Mouse (Mus musculus) hindbrain, embryonic 15.5 days (tissue): Measurements from ENCODE around the gene Pde4d. TPM values are rescaled to one million over a fixed set of nuclear protein-coding genes. Genes with fewer than 3 reads are reported as not detected.

Source experiments
- ATAC-seq: fragments of 200-750 bp; cut with Nextera tagmentation; 2 replicates; pipeline ENCODE4 v1.8.0; 2017; ENCODE audit warnings: low read depth, moderate number of reproducible peaks, moderate TSS enrichment; ENCODE audit not compliant: low FRiP score
- H3K27ac ChIP-seq: fragments of 300-500 bp; sonication (generic); replicated peaks from 2 replicates; pipeline ENCODE4 v1.5.1; 2015; ENCODE audit warnings: mild to moderate bottlenecking, inconsistent platforms
- H3K27me3 ChIP-seq: fragments of 300-500 bp; sonication (generic); 2 replicates; pipeline ENCODE4 v1.6.1; 2015; ENCODE audit warnings: control low read depth, inconsistent platforms
- H3K36me3 ChIP-seq: fragments of 300-500 bp; sonication (generic); 2 replicates; pipeline ENCODE4 v1.6.1; 2015; ENCODE audit warnings: control low read depth, inconsistent platforms
- H3K4me1 ChIP-seq: fragments of 300-500 bp; sonication (generic); replicated peaks from 2 replicates; pipeline ENCODE4 v1.6.1; 2015; ENCODE audit warnings: control low read depth, inconsistent platforms
- H3K4me2 ChIP-seq: fragments of 300-500 bp; sonication (generic); 2 replicates; pipeline ENCODE4 v1.6.1; 2015; ENCODE audit warnings: moderate library complexity, mild to moderate bottlenecking, inconsistent platforms
- H3K4me3 ChIP-seq: fragments of 300-500 bp; sonication (generic); 2 replicates; pipeline ENCODE4 v1.5.1; 2015; ENCODE audit warnings: mild to moderate bottlenecking, inconsistent platforms
- H3K9ac ChIP-seq: fragments of 300-500 bp; sonication (generic); 2 replicates; pipeline ENCODE4 v1.6.1; 2015; ENCODE audit warnings: inconsistent platforms
- H3K9me3 ChIP-seq: fragments of 300-500 bp; sonication (generic); 2 replicates; pipeline ENCODE4 v1.6.1; 2016; ENCODE audit warnings: control low read depth, inconsistent platforms
- WGBS: fragments of 180-500 bp; shearing (Covaris S2); methylation state at CpG from one replicate; pipeline ENCODE4 v1.1.7; 2015; 5-methylcytosine and 5-hydroxymethylcytosine counted together
- polyA plus RNA-seq: library from polyadenylated mRNA; unstranded; fragments of >200 nt; fragmentation: Nextera tagmentation; extraction: Ambion mirVana; gene quantifications from 2 replicates; pipeline ENCODE4 v1.2.1, GENCODE M21; 2015

Pde4d gene
- polyA plus RNA-seq, 1 experiment from 2014 or later, result 19.4 TPM

DNA sequence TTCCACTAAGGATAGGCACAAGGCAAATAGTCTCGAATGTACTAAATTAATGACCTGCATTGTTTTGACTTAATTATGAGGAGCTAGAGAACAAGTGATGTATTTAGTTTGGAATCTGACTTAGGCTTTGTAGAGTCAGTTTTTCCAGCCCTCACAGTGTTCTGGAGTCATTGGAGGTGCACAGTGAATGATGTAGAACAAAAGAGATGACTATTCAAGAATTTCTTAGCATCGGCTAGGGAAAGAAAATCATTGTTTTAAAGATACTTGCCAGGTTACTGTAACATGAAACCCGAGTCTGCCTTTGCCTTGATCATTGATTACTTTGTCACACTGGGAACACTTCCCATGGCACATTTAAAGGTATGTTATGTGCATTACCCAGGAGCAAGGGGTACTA lies 1089.6 kb downstream of the Pde4d start:
- peaks cover 16% of the 10 kb centered on the region for H3K4me1 ChIP-seq
- ATAC-seq, result no peak
- no peak overlapping the region for H3K4me3 ChIP-seq
- H3K36me3 ChIP-seq, result no peaks in the 10 kb centered on the region
- H3K27ac ChIP-seq, result no peak overlapping the region
- H3K9me3 ChIP-seq, result no peaks in the 10 kb centered on the region
- H3K9ac ChIP-seq, result no peak overlapping the region
- no peak overlapping the region for H3K4me2 ChIP-seq
- WGBS, result 51% methylated on average over 3 of the region's 3 CpGs
- H3K27me3 ChIP-seq, result no peaks in the 10 kb centered on the region

DNA sequence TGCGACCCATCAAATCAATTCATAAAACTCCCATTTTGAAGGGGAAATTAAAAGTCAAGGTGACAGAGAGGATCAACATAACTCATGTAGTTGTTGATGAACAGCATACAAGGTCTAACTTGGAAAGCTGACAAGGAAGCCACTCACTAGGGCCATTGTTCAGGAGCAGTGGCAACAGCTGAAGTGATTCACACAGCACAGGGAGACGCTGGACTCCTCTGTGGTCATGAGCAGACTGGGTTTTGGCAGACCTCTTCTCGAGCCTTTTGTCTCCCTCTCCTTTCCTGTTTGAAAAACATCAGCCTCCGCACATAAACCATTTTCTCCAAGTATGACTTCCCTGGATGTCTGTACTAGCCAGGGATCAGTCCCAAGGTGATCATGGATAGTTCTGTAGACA lies 1094.9 kb downstream of the Pde4d start:
- Histone ChIP-seq H3K9me3 (no peaks in the 10 kb centered on the region), H3K9ac (no peak overlapping the region), H3K27me3 (no peaks in the 10 kb centered on the region), H3K36me3 (no peaks in the 10 kb centered on the region), H3K4me3 (no peak overlapping the region), H3K4me1 (no peaks in the 10 kb centered on the region; the same call in 1 of the 2 replicates), H3K27ac (no peak overlapping the region), H3K4me2 (no peak overlapping the region)
- 75% methylated on average over 4 of the region's 4 CpGs for WGBS
- ATAC-seq, result no peak

GRCm38 (mm10) chr13:109546337-109546736 lies 1096.6 kb downstream of the Pde4d start:
- WGBS, result 72% methylated on average over 18 of the region's 18 CpGs
- Histone ChIP-seq H3K9ac (no peak overlapping the region), H3K4me3 (no peak overlapping the region), H3K27ac (no peak overlapping the region), H3K9me3 (no peaks in the 10 kb centered on the region), H3K4me1 (no peaks in the 10 kb centered on the region; the same call in 1 of the 2 replicates), H3K36me3 (no peaks in the 10 kb centered on the region), H3K27me3 (no peaks in the 10 kb centered on the region), H3K4me2 (no peak overlapping the region; the same call in 1 of the 2 replicates)
- ATAC-seq, result no peak

- WGBS, result 89% methylated on average over 10 of the region's 10 CpGs
These were observed 1097.3 kb downstream of the Pde4d start for GRCm38 (mm10) chr13:109547006-109547587.

DNA sequence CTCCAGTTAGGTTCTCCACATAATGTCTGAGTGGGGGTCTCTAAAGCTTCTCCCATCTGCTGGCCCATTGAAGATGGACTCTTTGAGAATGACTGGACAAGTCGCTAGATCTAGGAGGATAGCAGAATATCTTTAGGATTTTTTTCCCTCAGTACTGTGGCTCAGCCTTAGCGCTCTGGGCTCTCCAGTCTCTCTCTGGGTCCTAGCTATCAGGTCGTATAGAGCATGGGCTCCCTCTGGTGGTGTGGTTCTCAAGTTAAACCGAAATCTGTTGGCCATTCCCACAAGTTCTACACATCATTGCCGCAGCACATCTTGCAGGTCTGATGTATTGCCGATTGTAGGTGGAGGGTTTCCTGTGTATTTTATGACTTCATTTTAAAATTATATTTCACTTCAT lies 1098.0 kb downstream of the Pde4d start:
- Histone ChIP-seq H3K36me3 (no peaks in the 10 kb centered on the region), H3K4me2 (no peak overlapping the region), H3K9me3 (no peaks in the 10 kb centered on the region), H3K4me3 (no peak overlapping the region), H3K4me1 (no peaks in the 10 kb centered on the region; the same call in 1 of the 2 replicates), H3K27ac (no peak overlapping the region), H3K9ac (no peak overlapping the region), H3K27me3 (no peaks in the 10 kb centered on the region)
- 35% methylated on average over 6 of the region's 6 CpGs for WGBS
- ATAC-seq, result no peak

More at GRCm38 (mm10) chr13:109547006-109547587, 1097.3 kb downstream of the Pde4d start:
- Histone ChIP-seq H3K4me1 (no peaks in the 10 kb centered on the region; the same call in 1 of the 2 replicates), H3K27ac (no peak overlapping the region), H3K27me3 (no peaks in the 10 kb centered on the region), H3K36me3 (no peaks in the 10 kb centered on the region), H3K4me3 (no peak overlapping the region), H3K4me2 (no peak overlapping the region), H3K9me3 (no peaks in the 10 kb centered on the region), H3K9ac (no peak overlapping the region)
- no peak for ATAC-seq

GRCm38 (mm10) chr13:109548263-109548662 lies 1098.5 kb downstream of the Pde4d start:
- no peak for ATAC-seq
- Histone ChIP-seq H3K4me2 (no peak overlapping the region), H3K36me3 (no peaks in the 10 kb centered on the region), H3K4me3 (no peak overlapping the region), H3K9me3 (no peaks in the 10 kb centered on the region), H3K27ac (no peak overlapping the region), H3K9ac (no peak overlapping the region), H3K4me1 (no peaks in the 10 kb centered on the region; the same call in 1 of the 2 replicates), H3K27me3 (no peaks in the 10 kb centered on the region)
- WGBS, result 66% methylated on average over 5 of the region's 5 CpGs

- Histone ChIP-seq H3K36me3 (no peaks in the 10 kb centered on the region), H3K9me3 (no peaks in the 10 kb centered on the region), H3K4me3 (no peak overlapping the region), H3K9ac (no peak overlapping the region), H3K4me2 (no peak overlapping the region), H3K4me1 (no peaks in the 10 kb centered on the region; the same call in 1 of the 2 replicates), H3K27ac (0 out of 2 replicates have a peak overlapping the region, but pooled peaks have one; percentile 9), H3K27me3 (no peaks in the 10 kb centered on the region)
- WGBS, result 55% methylated on average over 11 of the region's 11 CpGs
- peak; percentile 45; the same call in 1 of the 2 replicates for ATAC-seq
These were observed 1099.2 kb downstream of the Pde4d start for GRCm38 (mm10) chr13:109548771-109549555.

- H3K36me3 ChIP-seq, result no peaks in the 10 kb centered on the region
- H3K4me3 ChIP-seq, result no peak overlapping the region
- H3K27ac ChIP-seq, result no peak overlapping the region
- H3K4me2 ChIP-seq, result no peak overlapping the region
- H3K4me1 ChIP-seq, result no peaks in the 10 kb centered on the region; the same call in 1 of the 2 replicates
- H3K9ac ChIP-seq, result no peak overlapping the region
- no peak for ATAC-seq
- H3K27me3 ChIP-seq, result no peaks in the 10 kb centered on the region
- 77% methylated on average over 3 of the region's 3 CpGs for WGBS
- no peaks in the 10 kb centered on the region for H3K9me3 ChIP-seq
These were observed 1102.1 kb downstream of the Pde4d start for GRCm38 (mm10) chr13:109551836-109552235.

- Histone ChIP-seq H3K36me3 (no peaks in the 10 kb centered on the region), H3K4me3 (no peak overlapping the region), H3K4me2 (no peak overlapping the region), H3K27ac (no peak overlapping the region), H3K9me3 (no peaks in the 10 kb centered on the region), H3K4me1 (peaks cover 5% of the 10 kb centered on the region; the same call in 1 of the 2 replicates), H3K27me3 (no peaks in the 10 kb centered on the region), H3K9ac (no peak overlapping the region)
- 85% methylated on average over 5 of the region's 5 CpGs for WGBS
- ATAC-seq, result no peak
These were observed 1105.8 kb downstream of the Pde4d start for GRCm38 (mm10) chr13:109555513-109555912.

DNA sequence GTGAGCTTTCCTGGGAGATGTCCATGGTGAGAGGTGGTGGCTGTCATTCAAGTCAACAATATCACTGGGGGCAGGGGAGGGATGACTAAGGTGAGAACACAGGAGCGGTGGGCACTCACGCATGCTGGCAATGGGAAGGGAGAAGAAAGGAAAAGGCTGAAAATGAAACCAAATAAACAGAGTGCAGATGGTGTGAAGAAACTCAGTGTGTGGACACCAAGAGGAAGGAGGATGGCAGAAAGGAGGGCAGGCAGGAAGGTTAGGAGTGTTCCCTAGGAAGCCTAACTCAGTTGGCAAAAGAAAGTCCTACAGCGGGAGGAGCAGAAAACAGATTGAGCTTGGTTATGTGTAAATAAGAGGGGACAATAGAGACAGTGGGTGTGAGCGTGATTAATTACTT lies 1107.1 kb downstream of the Pde4d start:
- H3K27me3 ChIP-seq, result no peaks in the 10 kb centered on the region
- H3K27ac ChIP-seq, result no peak overlapping the region
- no peak overlapping the region for H3K4me2 ChIP-seq
- no peaks in the 10 kb centered on the region for H3K36me3 ChIP-seq
- H3K4me3 ChIP-seq, result no peak overlapping the region
- ATAC-seq, result no peak
- H3K4me1 ChIP-seq, result peaks cover 5% of the 10 kb centered on the region; the same call in 1 of the 2 replicates
- no peak overlapping the region for H3K9ac ChIP-seq
- WGBS, result 78% methylated on average over 4 of the region's 4 CpGs
- H3K9me3 ChIP-seq, result no peaks in the 10 kb centered on the region

DNA sequence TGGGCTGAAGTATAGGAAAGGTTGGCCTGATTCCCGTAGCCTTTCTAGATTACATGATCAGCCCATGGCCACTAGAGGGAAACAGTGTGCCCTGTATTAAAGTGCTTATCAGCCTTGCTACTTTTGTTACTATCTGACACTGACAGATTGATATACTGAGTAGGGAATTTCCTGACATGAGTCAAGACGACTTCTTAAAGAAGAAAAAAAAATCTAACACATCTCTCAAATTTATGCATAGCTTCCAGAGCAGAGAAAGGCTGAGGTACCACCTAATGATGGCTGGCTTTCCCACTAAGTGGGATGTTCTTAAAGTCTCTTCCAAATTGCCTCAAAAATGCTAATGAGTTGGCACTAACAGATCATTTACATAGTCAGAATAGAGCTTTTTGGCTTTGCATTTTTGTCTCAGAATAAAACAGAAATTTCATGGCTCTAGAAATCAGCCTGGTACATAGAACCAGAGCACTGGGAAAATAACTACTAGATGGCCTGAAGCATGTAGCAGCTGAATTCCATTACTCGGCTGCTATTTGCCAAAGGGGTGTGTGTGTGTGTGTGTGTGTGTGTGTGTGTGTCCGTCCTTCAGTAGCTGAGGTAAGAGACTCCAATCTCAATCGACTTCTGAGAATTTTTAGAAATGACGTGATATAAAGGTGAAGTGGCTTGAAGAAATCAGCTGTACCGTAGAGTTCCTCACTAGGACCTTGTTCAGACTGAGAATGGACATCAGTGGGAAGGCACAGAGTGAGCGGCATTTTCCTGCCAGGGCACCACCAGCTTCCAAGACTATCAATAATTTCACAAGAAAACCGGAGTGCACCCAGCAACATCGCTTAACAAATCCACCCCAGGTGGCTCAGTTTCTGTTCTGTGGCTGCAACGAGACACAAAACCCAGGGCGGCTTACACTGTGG lies 1108.9 kb downstream of the Pde4d start:
- H3K36me3 ChIP-seq, result no peaks in the 10 kb centered on the region
- H3K9me3 ChIP-seq, result no peaks in the 10 kb centered on the region
- H3K27ac ChIP-seq, result 0 out of 2 replicates have a peak overlapping the region, but pooled peaks have one; percentile 10
- ATAC-seq, result peak; percentile 76
- no peak overlapping the region for H3K9ac ChIP-seq
- H3K27me3 ChIP-seq, result no peaks in the 10 kb centered on the region
- H3K4me3 ChIP-seq, result no peak overlapping the region
- no peak overlapping the region for H3K4me2 ChIP-seq
- H3K4me1 ChIP-seq, result peaks cover 5% of the 10 kb centered on the region; the same call in 1 of the 2 replicates
- WGBS, result 71% methylated on average over 12 of the region's 12 CpGs
